Mouse (Mus musculus): Measurements from ENCODE around the gene Defb22.

Defb22 gene

DNA sequence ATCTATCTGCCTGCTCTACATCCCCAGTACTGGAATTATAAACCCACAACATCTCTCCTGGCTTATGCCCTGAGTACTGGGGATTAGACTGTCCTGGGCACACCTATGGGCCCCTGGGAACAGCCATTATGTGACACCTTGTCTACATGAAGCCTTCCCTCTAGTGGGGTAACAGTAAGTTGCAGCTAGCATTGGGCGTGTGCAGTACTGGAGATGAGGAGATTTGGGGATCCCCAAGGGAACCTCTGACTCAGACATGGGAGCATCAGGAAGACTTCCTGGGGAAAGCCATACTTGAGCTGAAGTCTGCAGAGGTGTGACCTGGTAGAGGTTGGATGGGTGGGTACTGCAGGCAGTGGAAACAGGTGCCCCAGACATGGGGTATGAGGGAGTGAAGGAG, 51.0 kb downstream of the Defb22 start:
- DNase-seq: no peak

DNA sequence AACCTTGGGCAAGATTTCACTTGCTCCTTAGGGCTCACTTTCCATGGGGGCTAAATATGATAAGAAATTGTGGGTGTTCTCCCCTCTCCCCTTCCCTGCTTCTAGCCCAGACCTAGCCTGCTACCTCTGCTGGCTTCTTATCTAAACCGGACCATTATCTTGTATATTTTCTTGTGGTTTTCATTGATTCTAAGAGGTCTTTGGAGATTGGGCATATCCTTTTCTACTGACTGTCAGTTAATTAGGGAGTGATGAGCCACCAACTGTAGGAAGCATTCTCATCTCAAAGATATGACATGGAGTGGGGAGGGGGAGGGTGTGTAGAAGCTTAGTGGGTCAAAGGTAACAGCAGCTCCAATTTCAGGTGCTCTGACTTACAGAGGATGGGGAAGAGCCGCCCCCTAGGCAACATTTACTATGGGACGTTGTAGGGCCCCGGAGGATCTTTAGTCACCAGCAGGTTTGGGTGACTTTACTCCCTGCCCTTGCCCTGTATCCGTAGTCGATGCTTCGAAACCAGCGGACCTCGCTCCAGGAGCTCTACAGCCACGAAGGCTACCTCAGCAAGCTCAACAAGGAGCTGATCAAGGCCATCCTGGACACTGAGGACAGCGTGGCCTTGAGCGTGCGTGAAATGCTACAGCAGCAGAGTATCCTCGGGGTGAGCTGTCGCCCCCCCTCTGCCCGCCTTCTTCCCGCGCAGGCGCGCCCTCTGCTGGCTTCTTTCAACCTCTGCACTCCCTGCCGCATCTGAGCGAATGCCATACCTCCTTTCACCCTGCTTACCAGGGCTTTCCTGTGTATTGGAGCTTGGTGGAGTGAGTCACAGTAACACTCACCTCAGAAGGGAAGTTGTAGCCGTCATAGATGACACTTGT, 52.7 kb downstream of the Defb22 start:
- DNase-seq: peak; percentile 82

DNA sequence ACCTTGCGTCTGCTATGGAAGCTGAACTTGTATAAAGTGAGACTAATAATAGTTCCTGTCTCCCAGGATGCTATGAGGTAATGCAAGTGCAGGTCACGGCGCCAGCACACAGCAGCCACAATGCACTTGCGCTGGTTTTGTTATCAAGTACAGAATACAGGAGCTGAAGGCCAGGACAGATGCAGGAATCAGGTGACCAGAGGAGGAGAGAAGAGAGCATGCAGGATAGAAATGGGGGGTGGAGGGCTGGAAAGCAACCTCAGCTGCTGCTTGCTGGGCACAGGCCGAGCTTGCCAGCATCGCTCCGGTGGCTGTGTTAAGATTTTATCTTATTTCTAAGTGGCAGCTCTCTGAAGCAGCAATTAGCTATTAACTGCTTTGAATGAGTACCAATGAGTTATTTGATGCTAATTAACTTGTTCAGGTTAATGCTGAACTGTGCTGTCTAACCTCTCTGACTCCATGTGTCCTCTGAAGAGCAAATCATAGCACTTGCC, 53.5 kb downstream of the Defb22 start:
- no peak for DNase-seq
